Mouse (Mus musculus) CH12.LX (cell line): ENCODE measurements at regions not wholly inside any gene's neighbourhood (a gene's known extent, or its start where the extent isn't known, plus 50 kb on each side); places are given as distances from the start of the nearest gene placed in this dataset.

Experiments used
- DNase-seq: peaks from one replicate; pipeline ENCODE4 v3.0.0-alpha.2; 2013; ENCODE audit errors: extremely low read depth
- H3K27ac ChIP-seq: 2 replicates; pipeline ENCODE4 v1.5.1; 2012; ENCODE audit warnings: low read depth, mild to moderate bottlenecking, control low read depth, moderate library complexity; ENCODE audit not compliant: insufficient read depth
- H3K27me3 ChIP-seq: replicated peaks from 2 replicates; pipeline ENCODE3; 2012; ENCODE audit warnings: inconsistent platforms
- H3K36me3 ChIP-seq, 2 experiments: replicated peaks in 1 of 2; 2 replicates each; pipeline versions ENCODE3 to v1.6.1; 2012; ENCODE audit warnings: inconsistent platforms in 1 of 2, low read length in 1 of 2, mild to moderate bottlenecking in 1 of 2, mixed read lengths in 1 of 2, moderate library complexity in 1 of 2; ENCODE audit not compliant: control insufficient read depth in 1 of 2, insufficient read depth in 1 of 2
- H3K4me1 ChIP-seq, 2 experiments: 2 replicates each; pipeline ENCODE4 v1.6.1; 2012; ENCODE audit warnings: inconsistent platforms in 1 of 2, moderate library complexity in 1 of 2; ENCODE audit not compliant: insufficient read depth in 2 of 2, control insufficient read depth in 1 of 2
- H3K4me2 ChIP-seq: 2 replicates; pipeline ENCODE4 v1.6.1; 2012; ENCODE audit warnings: low read depth, mild to moderate bottlenecking, control low read depth; ENCODE audit not compliant: poor library complexity, insufficient read depth, severe bottlenecking
- H3K4me3 ChIP-seq, 3 experiments: fragments of 150-350 bp in 1 of 3; sonication (generic) in 1 of 3; replicated peaks in 1 of 3; 2 replicates each; pipeline versions ENCODE3 to v1.5.1; 2011 to 2012; ENCODE audit warnings: low read depth in 2 of 3, low read length in 2 of 3, mild to moderate bottlenecking in 2 of 3, moderate library complexity in 2 of 3, control low read depth in 1 of 3, improper control_type of control experiment in 1 of 3, inconsistent platforms in 1 of 3, mixed read lengths in 1 of 3; ENCODE audit not compliant: poor library complexity in 1 of 3
- H3K79me2 ChIP-seq: replicated peaks from 2 replicates; pipeline ENCODE4 v1.6.1; 2012; ENCODE audit warnings: mild to moderate bottlenecking, moderate library complexity; ENCODE audit not compliant: control insufficient read depth, poor library complexity, insufficient read depth, severe bottlenecking; ENCODE audit errors: extremely low read depth
- H3K9ac ChIP-seq: 2 replicates; pipeline ENCODE4 v1.6.1; 2012; ENCODE audit warnings: low read depth, mild to moderate bottlenecking, control low read depth, moderate library complexity; ENCODE audit not compliant: insufficient read depth
- H3K9me3 ChIP-seq: replicated peaks from 2 replicates; pipeline ENCODE3; 2012; ENCODE audit warnings: low read length, inconsistent platforms, mixed read lengths
- CHD1 ChIP-seq: IDR thresholded peaks from 2 replicates; pipeline ENCODE4 v1.6.1; 2012; ENCODE audit warnings: low read depth, low read length, improper control_type of control experiment, inconsistent platforms
- CTCF ChIP-seq, 2 experiments: IDR thresholded peaks in 1 of 2; conservative IDR thresholded peaks in 1 of 2; 2 replicates each; pipeline ENCODE4 v1.5.1; 2011 to 2012; ENCODE audit warnings: low read depth in 2 of 2, low read length in 2 of 2, improper control_type of control experiment in 1 of 2, inconsistent platforms in 1 of 2, mild to moderate bottlenecking in 1 of 2, moderate library complexity in 1 of 2
- ELF1 ChIP-seq: IDR thresholded peaks from 2 replicates; pipeline ENCODE4 v1.6.1; 2014; ENCODE audit warnings: low read depth, mild to moderate bottlenecking, inconsistent platforms, low read length, improper control_type of control experiment
- EP300 ChIP-seq: IDR thresholded peaks from 2 replicates; pipeline ENCODE4 v1.6.1; 2011; ENCODE audit warnings: low read length, improper control_type of control experiment
- ETS1 ChIP-seq: conservative IDR thresholded peaks from 2 replicates; pipeline ENCODE4 v1.6.1; 2012; ENCODE audit warnings: low read depth, mild to moderate bottlenecking, inconsistent platforms, low read length, improper control_type of control experiment, moderate library complexity
- IRF4 ChIP-seq: IDR thresholded peaks from 2 replicates; pipeline ENCODE4 v1.6.1; 2014; ENCODE audit warnings: low read depth, mild to moderate bottlenecking, inconsistent platforms, low read length, improper control_type of control experiment
- JUN ChIP-seq: IDR thresholded peaks from 2 replicates; pipeline ENCODE4 v1.6.1; 2011; ENCODE audit warnings: low read depth, mild to moderate bottlenecking, low read length, improper control_type of control experiment, moderate library complexity; ENCODE audit not compliant: insufficient read depth
- MAFK ChIP-seq: IDR thresholded peaks from 2 replicates; pipeline ENCODE4 v1.6.1; 2011; ENCODE audit warnings: low read length, improper control_type of control experiment; ENCODE audit not compliant: insufficient replicate concordance
- MAX ChIP-seq: IDR thresholded peaks from 2 replicates; pipeline ENCODE4 v1.6.1; 2011; ENCODE audit warnings: low read length, improper control_type of control experiment
- MEF2A ChIP-seq: IDR thresholded peaks from 2 replicates; pipeline ENCODE4 v1.6.1; 2014; ENCODE audit warnings: low read depth, mild to moderate bottlenecking, inconsistent platforms, low read length, improper control_type of control experiment, borderline replicate concordance
- MXI1 ChIP-seq: IDR thresholded peaks from 2 replicates; pipeline ENCODE4 v1.6.1; 2011; ENCODE audit warnings: mild to moderate bottlenecking, low read depth, low read length, improper control_type of control experiment
- MYC ChIP-seq: IDR thresholded peaks from 2 replicates; pipeline ENCODE4 v1.6.1; 2011; ENCODE audit warnings: low read depth, mild to moderate bottlenecking, improper control_type of control experiment, low read length
- NELFE ChIP-seq: IDR thresholded peaks from 2 replicates; pipeline ENCODE4 v1.6.1; 2011; ENCODE audit warnings: low read depth, low read length, improper control_type of control experiment
- PAX5 ChIP-seq: IDR thresholded peaks from 2 replicates; pipeline ENCODE4 v1.6.1; 2012; ENCODE audit warnings: low read length, inconsistent platforms, mixed read lengths
- POLR2AphosphoS2 ChIP-seq: IDR thresholded peaks from 2 replicates; pipeline ENCODE4 v1.6.1; 2011; ENCODE audit warnings: low read depth, low read length, improper control_type of control experiment
- RAD21 ChIP-seq: IDR thresholded peaks from 2 replicates; pipeline ENCODE4 v1.6.1; 2011; ENCODE audit warnings: low read depth, mild to moderate bottlenecking, low read length, improper control_type of control experiment, moderate library complexity
- RCOR1 ChIP-seq: conservative IDR thresholded peaks from 2 replicates; pipeline ENCODE4 v1.6.1; 2012; ENCODE audit warnings: low read depth, mild to moderate bottlenecking, inconsistent platforms, low read length, improper control_type of control experiment
- UBTF ChIP-seq: IDR thresholded peaks from 2 replicates; pipeline ENCODE4 v1.6.1; 2012; ENCODE audit warnings: low read depth, mild to moderate bottlenecking, inconsistent platforms, low read length, improper control_type of control experiment, moderate library complexity
- USF1 ChIP-seq: IDR thresholded peaks from 2 replicates; pipeline ENCODE4 v1.6.1; 2014; ENCODE audit warnings: low read depth, mild to moderate bottlenecking, inconsistent platforms, low read length, improper control_type of control experiment
- USF2 ChIP-seq: conservative IDR thresholded peaks from 2 replicates; pipeline ENCODE4 v1.6.1; 2011; ENCODE audit warnings: low read depth, low read length, improper control_type of control experiment
- dilution Hi-C: fragments of 300-500 bp; cut with MboI; formaldehyde crosslinking; loops from 2 replicates; pipeline ENCODE4 v1.14.3; 2020; ENCODE audit warnings: low sequenced_read_pairs; ENCODE audit not compliant: extremely low pct_unique_long_range_greater_than_20kb, extremely low pct_ligation_motif_present
- in situ Hi-C: fragments of 300-500 bp; cut with MboI; formaldehyde crosslinking; loops from 3 replicates; pipeline ENCODE4 v1.14.3; 2019; ENCODE audit warnings: low sequenced_read_pairs, low pct_ligation_motif_present, low pct_unique_long_range_greater_than_20kb, mixed read lengths

- in situ Hi-C loops = no loop called here
- TF ChIP-seq MAFK (no peak), UBTF (no peak), ELF1 (no peak), MYC (no peak), RAD21 (no peak), JUN (no peak), PAX5 (no peak), POLR2AphosphoS2 (no peak), CHD1 (no peak), MXI1 (no peak), MAX (no peak), USF2 (no peak), EP300 (no peak), RCOR1 (no peak), NELFE (no peak)
- no peaks in the 10 kb centered on the region for H3K36me3 ChIP-seq
- H3K27ac ChIP-seq = no peak overlapping the region
- no peak overlapping the region for H3K9ac ChIP-seq
- H3K27me3 ChIP-seq = no peaks in the 10 kb centered on the region
- H3K79me2 ChIP-seq = no peaks in the 10 kb centered on the region
- no peaks in the 10 kb centered on the region for H3K4me1 ChIP-seq
- H3K4me2 ChIP-seq = no peak overlapping the region
- dilution Hi-C loops = no loop called here
- DNase-seq = no peak
- peaks cover 38% of the 10 kb centered on the region for H3K9me3 ChIP-seq
- H3K4me3 ChIP-seq = no peak overlapping the region
These were observed 180.9 kb downstream of the Tm2d1 start for GRCm38 (mm10) chr4:98202232-98202631.

GRCm38 (mm10) chr4:98201102-98201501 is 182.0 kb downstream of the Tm2d1 start:
- H3K79me2 ChIP-seq = no peaks in the 10 kb centered on the region
- dilution Hi-C loops = no loop called here

More at GRCm38 (mm10) chr4:98201102-98201501, 182.0 kb downstream of the Tm2d1 start:
- no peaks in the 10 kb centered on the region for H3K4me1 ChIP-seq
- TF ChIP-seq IRF4 (no peak), MEF2A (no peak), USF1 (no peak), NELFE (no peak), RAD21 (no peak), CTCF (conservative IDR thresholded peaks at IDR 0.05 in 1 of 2, IDR thresholded peaks at IDR 0.05 in 1 of 2; ENCODE audit: low read depth in 2 of 2, low read length in 2 of 2) (no peak), ETS1 (no peak)
- no peak for DNase-seq
- no peak overlapping the region for H3K9ac ChIP-seq
- H3K4me2 ChIP-seq = no peak overlapping the region
- H3K36me3 ChIP-seq = no peaks in the 10 kb centered on the region
- H3K27ac ChIP-seq = no peak overlapping the region
- no peak overlapping the region for H3K4me3 ChIP-seq
- no peaks in the 10 kb centered on the region for H3K27me3 ChIP-seq
- in situ Hi-C loops = no loop called here
- peaks cover 37% of the 10 kb centered on the region for H3K9me3 ChIP-seq
